ENCODE assay signal across 19 mouse cellular contexts in genomic region chr4:152724741-152725140, GRCm38 (mm10).
"Had no signal": no experiment of that assay in that cellular context is flagged by ENCODE, and none has a peak within 500 bp of the region (broad histone marks: within the 10 kb centered on the region; RNA-seq: fewer than 3 reads in every experiment).

No protein-coding gene starts in this region.

- H3K9me3 ChIP-seq: liver, embryonic 15.5 days; lung, embryonic 15.5 days; midbrain, embryonic 13.5 days; neural tube, embryonic 12.5 days; stomach, embryonic 15.5 days had no signal

- H3K4me3 ChIP-seq: liver, embryonic 13.5 days; liver, embryonic 15.5 days; lung, embryonic 15.5 days; midbrain, embryonic 13.5 days; neural tube, embryonic 12.5 days; stomach, embryonic 15.5 days had no signal

- H3K4me2 ChIP-seq: liver, embryonic 13.5 days; liver, embryonic 15.5 days; lung, embryonic 15.5 days; midbrain, embryonic 13.5 days; neural tube, embryonic 12.5 days; stomach, embryonic 15.5 days had no signal

- H3K4me1 ChIP-seq: liver, embryonic 13.5 days; liver, embryonic 15.5 days; lung, embryonic 15.5 days; megakaryocyte, embryonic 14.5 days; stomach, embryonic 15.5 days had no signal

- DNase-seq: liver, embryonic 13.5 days; liver, postnatal 0 days; lung, adult 2 months; lung, postnatal 14 days; lung, postnatal 36 days; right cerebral cortex, postnatal 14 days; thymus, adult 2 months; thymus, postnatal 25 days; thymus, postnatal 4 days had no signal

- H3K9ac ChIP-seq: liver, embryonic 13.5 days; liver, embryonic 15.5 days; liver, postnatal 0 days; lung, embryonic 15.5 days; midbrain, embryonic 13.5 days; neural tube, embryonic 12.5 days; stomach, embryonic 15.5 days had no signal

- H3K27me3 ChIP-seq: liver, embryonic 13.5 days; liver, embryonic 15.5 days; lung, embryonic 15.5 days; megakaryocyte, embryonic 14.5 days; neural tube, embryonic 12.5 days; stomach, embryonic 15.5 days had no signal

- H3K36me3 ChIP-seq: liver, embryonic 13.5 days; liver, embryonic 15.5 days; lung, embryonic 15.5 days; midbrain, embryonic 13.5 days; neural tube, embryonic 12.5 days; stomach, embryonic 15.5 days had no signal

- ATAC-seq: liver, postnatal 0 days; lung, postnatal 0 days; midbrain, embryonic 16.5 days had no signal

- H3K27ac ChIP-seq: liver, embryonic 13.5 days; liver, embryonic 15.5 days; lung, embryonic 15.5 days; macrophage; midbrain, embryonic 13.5 days; neural tube, embryonic 12.5 days; stomach, postnatal 0 days had no signal
